Mouse (Mus musculus) spleen, adult 2 months (tissue): ENCODE results near the gene Ptprr. TPM values are rescaled to one million over a fixed set of nuclear protein-coding genes. Genes with fewer than 3 reads are reported as not detected.

Source experiments
- DNase-seq, 2 experiments: peaks; one replicate each; pipeline versions ENCODE4 v3.0.0 to v3.0.0-alpha.2; 2012 to 2021; ENCODE audit warnings: low spot score in 2 of 2, low read depth in 1 of 2
- H3K27ac ChIP-seq: fragments of 200-500 bp; 2 replicates; pipeline ENCODE4 v1.5.1; 2012; ENCODE audit warnings: low read length, inconsistent platforms; ENCODE audit not compliant: insufficient read depth
- H3K27me3 ChIP-seq: fragments of 200-500 bp; 2 replicates; pipeline ENCODE4 v1.6.1; 2012; ENCODE audit warnings: mild to moderate bottlenecking, moderate library complexity, low read length, inconsistent platforms; ENCODE audit not compliant: control insufficient read depth, insufficient read depth
- H3K36me3 ChIP-seq: fragments of 200-500 bp; 2 replicates; pipeline ENCODE4 v1.6.1; 2012; ENCODE audit warnings: mild to moderate bottlenecking, low read length, inconsistent platforms; ENCODE audit not compliant: control insufficient read depth, insufficient read depth
- H3K4me1 ChIP-seq: fragments of 200-500 bp; 2 replicates; pipeline ENCODE4 v1.6.1; 2011; ENCODE audit warnings: inconsistent platforms; ENCODE audit not compliant: control insufficient read depth, insufficient read depth, insufficient read length
- H3K4me3 ChIP-seq: fragments of 200-500 bp; 2 replicates; pipeline ENCODE4 v1.5.1; 2011; ENCODE audit warnings: mild to moderate bottlenecking, inconsistent platforms; ENCODE audit not compliant: insufficient read depth, insufficient read length; ENCODE audit errors: extremely low read depth
- CTCF ChIP-seq: fragments of 200-500 bp; IDR thresholded peaks from 2 replicates; pipeline ENCODE4 v1.5.1; 2011; ENCODE audit warnings: mild to moderate bottlenecking, inconsistent platforms; ENCODE audit not compliant: insufficient read depth, insufficient read length, insufficient replicate concordance; ENCODE audit errors: extremely low read depth
- POLR2A ChIP-seq: fragments of 200-500 bp; IDR thresholded peaks from 2 replicates; pipeline ENCODE4 v1.6.1; 2011; ENCODE audit warnings: low read depth, low read length, inconsistent platforms
- WGBS: fragments of 180-500 bp; shearing (Covaris S2); methylation state at CpG from one replicate; pipeline ENCODE4 v1.1.7; 2018; 5-methylcytosine and 5-hydroxymethylcytosine counted together
- polyA plus RNA-seq: library from polyadenylated mRNA; depleted of rRNA; stranded (reverse); fragments of >200 nt; gene quantifications from 2 replicates; pipeline ENCODE4 v1.2.3, GENCODE M21; 2012

Gene Ptprr
- polyA plus RNA-seq, 1 experiment, result 0.13 TPM

DNA sequence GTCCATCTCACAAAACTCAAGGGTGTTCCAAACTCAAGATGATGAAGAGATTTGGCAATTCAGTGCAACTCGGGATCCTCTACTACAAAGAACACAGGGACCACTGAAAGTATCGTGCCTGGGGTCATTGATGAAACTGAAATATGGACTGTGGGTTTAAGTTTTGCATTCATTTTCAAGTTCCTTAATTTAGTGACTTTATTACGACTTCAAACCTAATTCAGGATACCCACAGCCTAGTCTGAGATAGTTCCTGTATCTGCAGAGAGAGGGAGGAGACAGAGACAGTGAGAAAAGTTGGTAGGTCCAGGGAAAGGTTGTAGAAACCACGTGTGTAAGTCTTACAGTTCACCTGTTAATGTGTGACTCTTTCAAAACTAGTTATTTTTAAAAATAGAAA is 272.5 kb downstream of the Ptprr start:
- TF ChIP-seq POLR2A, result no peak
- H3K27me3 ChIP-seq, result no peaks in the 10 kb centered on the region
- no peak for DNase-seq
- H3K27ac ChIP-seq, result no peak overlapping the region
- WGBS, result 31% methylated on average over 4 of the region's 4 CpGs
- no peaks in the 10 kb centered on the region for H3K4me1 ChIP-seq
- H3K4me3 ChIP-seq, result no peak overlapping the region
- no peaks in the 10 kb centered on the region for H3K36me3 ChIP-seq

DNA sequence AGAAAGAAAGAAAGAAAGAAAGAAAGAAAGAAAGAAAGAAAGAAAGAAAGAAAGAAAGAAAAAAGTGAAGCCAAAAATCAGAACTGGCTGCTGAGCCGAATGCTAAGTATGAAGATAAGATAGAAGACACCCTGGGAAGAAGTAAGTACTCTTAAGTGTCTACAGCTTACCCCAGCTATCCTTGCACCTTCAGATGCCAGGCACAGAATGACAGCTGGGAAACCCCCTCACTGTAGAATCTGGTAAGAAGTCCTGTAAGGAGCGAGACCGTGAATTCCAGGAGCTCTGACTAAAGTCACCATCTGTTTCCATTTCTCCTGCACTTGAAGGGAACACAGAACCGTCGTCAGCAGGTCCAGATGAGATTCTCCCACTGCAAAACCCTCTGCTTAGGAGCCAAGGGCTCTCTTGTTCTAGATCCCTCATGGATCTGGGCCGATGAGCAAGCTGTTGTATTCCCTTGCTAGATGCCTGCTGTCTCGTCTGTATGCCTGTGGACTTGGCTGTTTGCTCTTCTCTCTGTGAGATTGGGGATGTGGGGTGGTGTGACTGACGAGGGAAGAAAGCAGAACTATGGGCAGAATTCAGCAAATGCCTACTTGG is 273.2 kb downstream of the Ptprr start:
- no peaks in the 10 kb centered on the region for H3K36me3 ChIP-seq
- H3K27me3 ChIP-seq, result no peaks in the 10 kb centered on the region
- DNase-seq, result no peak
- H3K4me3 ChIP-seq, result no peak overlapping the region
- 68% methylated on average over 8 of the region's 8 CpGs for WGBS
- no peaks in the 10 kb centered on the region for H3K4me1 ChIP-seq
- TF ChIP-seq CTCF (no peak), POLR2A (no peak)
- no peak overlapping the region for H3K27ac ChIP-seq

- WGBS, result 88% methylated on average over 4 of the region's 4 CpGs
- H3K4me1 ChIP-seq, result no peaks in the 10 kb centered on the region; the same call in 1 of the 2 replicates
- H3K4me3 ChIP-seq, result no peak overlapping the region
- H3K27ac ChIP-seq, result no peak overlapping the region
- no peaks in the 10 kb centered on the region for H3K36me3 ChIP-seq
- peaks cover 2% of the 10 kb centered on the region; the same call in 1 of the 2 replicates for H3K27me3 ChIP-seq
- TF ChIP-seq CTCF (no peak), POLR2A (no peak)
- DNase-seq, result no peak
Measured at GRCm38 (mm10) chr10:116296439-116296838, 278.4 kb downstream of the Ptprr start.

GRCm38 (mm10) chr10:116297854-116298253 is 279.8 kb downstream of the Ptprr start:
- TF ChIP-seq CTCF (no peak), POLR2A (no peak)
- WGBS, result 88% methylated on average over 12 of the region's 12 CpGs
- Histone ChIP-seq H3K4me3 (no peak overlapping the region), H3K27ac (no peak overlapping the region), H3K36me3 (no peaks in the 10 kb centered on the region), H3K27me3 (peaks cover 3% of the 10 kb centered on the region; the same call in 1 of the 2 replicates), H3K4me1 (no peaks in the 10 kb centered on the region; the same call in 1 of the 2 replicates)
- no peak for DNase-seq

GRCm38 (mm10) chr10:116300824-116301223 is 282.8 kb downstream of the Ptprr start:
- Histone ChIP-seq H3K4me1 (no peaks in the 10 kb centered on the region; the same call in 1 of the 2 replicates), H3K27me3 (peaks cover 3% of the 10 kb centered on the region; the same call in 1 of the 2 replicates), H3K36me3 (no peaks in the 10 kb centered on the region), H3K4me3 (no peak overlapping the region), H3K27ac (no peak overlapping the region)
- no peak for DNase-seq
- no peak for TF ChIP-seq CTCF
- no peak for TF ChIP-seq POLR2A
- 52% methylated on average over 7 of the region's 7 CpGs for WGBS

DNA sequence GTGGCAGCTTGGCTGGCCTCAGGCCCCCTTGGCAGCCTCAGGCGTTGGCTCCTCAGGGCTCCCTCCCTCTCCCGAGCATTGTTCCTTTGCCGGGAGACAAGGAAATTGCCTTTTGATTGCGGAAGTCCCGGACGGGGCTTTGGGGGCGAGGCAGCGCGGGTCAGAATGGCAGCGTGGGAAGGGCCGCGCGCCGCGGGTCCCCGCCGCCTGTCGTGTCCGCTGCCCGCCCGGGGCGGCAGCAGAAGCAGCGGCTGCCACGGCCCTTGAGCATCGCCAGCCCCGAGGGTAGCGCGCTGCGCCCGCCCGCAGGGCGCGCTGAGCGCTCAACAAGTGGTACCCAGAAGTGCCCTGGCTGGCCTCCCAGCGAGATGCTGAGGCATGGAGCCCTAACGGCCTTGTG is 283.2 kb downstream of the Ptprr start:
- peak overlapping the region; percentile 17; the same call in 1 of the 2 replicates for H3K4me3 ChIP-seq
- 4% methylated on average over 36 of the region's 36 CpGs for WGBS

GRCm38 (mm10) chr10:116304355-116304754 is 286.3 kb downstream of the Ptprr start:
- H3K4me3 ChIP-seq, result no peak overlapping the region
- H3K27ac ChIP-seq, result no peak overlapping the region
- no peak for TF ChIP-seq POLR2A
- no peak for TF ChIP-seq CTCF
- DNase-seq, result no peak
- H3K27me3 ChIP-seq, result peaks cover 3% of the 10 kb centered on the region; the same call in 1 of the 2 replicates
- WGBS, result 92% methylated on average over 4 of the region's 4 CpGs
- no peaks in the 10 kb centered on the region for H3K36me3 ChIP-seq
- no peaks in the 10 kb centered on the region; the same call in 1 of the 2 replicates for H3K4me1 ChIP-seq

More for the DNA sequence above, 283.2 kb downstream of the Ptprr start:
- Histone ChIP-seq H3K4me1 (no peaks in the 10 kb centered on the region; the same call in 1 of the 2 replicates), H3K27me3 (peaks cover 3% of the 10 kb centered on the region; the same call in 1 of the 2 replicates), H3K27ac (peak overlapping the region; percentile 42), H3K36me3 (no peaks in the 10 kb centered on the region)
- DNase-seq, result no peak
- TF ChIP-seq CTCF, result no peak
- no peak for TF ChIP-seq POLR2A
